Mouse (Mus musculus) right cerebral cortex, postnatal 4 days (tissue): ENCODE data around the gene Cds2.
A peak's percentile ranks its signal among the peaks of the same experiment; 100 is the strongest.
"Not testable (repeated sequence)": the region's sequence is repeated elsewhere in the genome, so short reads cannot be mapped to it uniquely, and the experiment has no call there.

Experiments
- DNase-seq: peaks from one replicate; pipeline ENCODE4 v3.0.0-alpha.2; 2022

Gene Cds2

GRCm38 (mm10) chr2:132293694-132294450 is 30.9 kb downstream of the Cds2 start:
- no peak for DNase-seq

DNA sequence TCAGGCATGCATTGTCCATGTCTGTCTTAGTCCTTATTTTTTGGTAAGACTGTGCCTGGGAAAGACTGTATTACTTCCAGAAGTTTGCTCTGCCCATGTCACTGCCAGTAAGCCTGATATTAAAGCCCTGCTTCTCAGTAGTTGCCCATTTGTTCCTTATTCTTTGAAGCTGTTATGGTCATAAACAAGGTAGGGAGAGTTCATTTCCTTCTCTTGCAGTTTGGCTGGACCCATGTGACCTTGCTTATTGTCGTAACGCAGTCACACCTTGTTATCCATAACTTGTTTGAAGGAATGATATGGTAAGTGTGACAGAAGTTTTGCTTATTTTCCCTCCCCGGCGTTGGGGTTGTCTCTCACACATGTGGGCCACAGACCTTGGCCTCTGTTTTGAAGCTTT is 35.3 kb downstream of the Cds2 start:
- no peak for DNase-seq

- no peak for DNase-seq
These were observed 38.5 kb downstream of the Cds2 start for GRCm38 (mm10) chr2:132301436-132301835.

GRCm38 (mm10) chr2:132305165-132305564 is 42.2 kb downstream of the Cds2 start:
- DNase-seq = no peak

GRCm38 (mm10) chr2:132305988-132306387 is 43.0 kb downstream of the Cds2 start:
- no peak for DNase-seq

DNA sequence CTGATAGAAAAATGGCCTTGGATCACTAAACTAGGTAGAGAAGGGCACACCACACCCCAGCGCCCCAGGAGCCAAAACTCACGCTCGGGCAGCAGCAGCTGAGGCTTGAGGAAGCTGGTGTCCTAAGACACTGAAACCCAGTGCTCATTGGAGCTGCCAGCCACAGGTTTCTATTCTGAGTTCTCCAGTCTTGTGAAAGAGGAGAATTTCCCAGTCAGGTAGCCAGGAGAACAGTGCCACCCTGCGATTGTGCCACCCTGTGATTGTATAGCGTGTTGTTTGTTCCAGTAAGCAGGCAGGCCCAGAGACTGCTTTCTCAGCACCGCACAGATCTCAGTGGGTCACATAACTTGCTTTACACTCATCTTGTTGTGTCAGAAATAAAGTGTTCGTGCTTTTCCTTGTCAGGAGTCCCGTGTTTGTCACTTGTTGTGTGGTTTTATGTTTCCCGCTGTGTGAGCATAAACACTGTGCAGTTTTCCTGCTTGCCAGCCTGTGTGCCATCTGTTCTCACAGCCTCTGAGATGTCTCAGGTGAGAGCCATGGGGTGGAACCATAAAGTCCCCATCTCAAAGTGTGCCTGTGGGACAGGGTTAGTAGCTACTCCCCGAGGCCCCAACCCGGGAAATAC is 44.4 kb downstream of the Cds2 start:
- DNase-seq = no peak

DNA sequence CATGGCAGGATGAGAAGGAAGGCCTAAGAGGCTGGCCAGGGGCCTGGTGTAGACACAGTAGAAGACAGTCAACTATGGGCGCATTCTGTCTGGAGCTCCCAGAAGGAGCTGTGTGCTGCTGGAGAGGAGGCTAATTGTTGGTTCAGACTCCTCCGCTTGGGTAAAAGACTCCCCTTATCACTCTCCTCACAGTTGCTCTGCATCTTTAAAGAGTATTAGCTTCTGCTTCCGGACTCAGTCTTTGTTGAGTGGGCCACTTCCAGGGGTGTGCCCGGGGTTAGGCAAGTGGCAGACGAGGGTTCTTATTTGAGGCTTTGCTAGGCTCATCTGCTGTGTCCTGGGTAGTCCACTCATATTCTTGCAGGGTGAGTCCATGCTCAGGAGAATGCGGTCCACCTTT is 45.9 kb downstream of the Cds2 start:
- DNase-seq = no peak

GRCm38 (mm10) chr2:132309398-132309930 is 46.5 kb downstream of the Cds2 start:
- DNase-seq = no peak

DNA sequence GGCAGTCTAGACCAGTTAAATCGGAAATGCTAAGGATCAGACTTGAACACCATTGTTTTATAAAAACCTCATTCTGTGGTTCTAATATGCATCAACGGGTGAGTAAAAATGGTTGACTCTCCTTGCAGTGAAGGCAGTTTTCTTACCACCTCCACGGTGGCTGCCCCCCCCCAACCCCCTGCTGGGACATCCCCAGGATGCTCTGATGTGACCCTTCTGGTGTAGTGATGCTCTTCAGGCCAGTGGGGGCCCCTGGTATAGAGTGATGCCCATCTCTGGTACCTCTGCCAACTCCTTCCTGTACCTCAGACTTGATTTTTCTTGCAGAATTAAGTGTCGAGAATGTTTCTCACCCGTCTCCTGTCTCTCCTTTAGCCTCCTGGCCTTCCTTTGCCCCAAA is 49.7 kb downstream of the Cds2 start:
- no peak for DNase-seq

GRCm38 (mm10) chr2:132313568-132313967 is 50.6 kb downstream of the Cds2 start:
- DNase-seq = no peak

DNA sequence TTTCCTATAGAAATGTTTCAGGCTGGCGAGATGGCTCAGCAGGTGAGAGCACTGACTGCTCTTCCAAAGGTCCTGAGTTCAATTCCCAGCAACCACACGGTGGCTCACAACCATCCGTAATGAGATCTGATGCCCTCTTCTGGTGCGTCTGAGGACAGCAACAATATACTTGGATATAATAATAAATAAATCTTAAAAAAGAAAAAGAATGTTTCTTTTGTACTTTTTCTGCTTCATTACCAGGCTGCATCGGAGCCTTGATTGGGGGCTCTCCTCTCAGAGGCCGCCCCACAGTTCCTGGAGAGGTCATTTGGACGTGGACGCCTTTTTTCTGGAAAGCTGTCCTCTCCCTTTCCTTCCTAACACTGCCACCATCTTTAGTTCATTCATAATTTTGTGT is 51.1 kb downstream of the Cds2 start:
- not testable (repeated sequence) for DNase-seq

DNA sequence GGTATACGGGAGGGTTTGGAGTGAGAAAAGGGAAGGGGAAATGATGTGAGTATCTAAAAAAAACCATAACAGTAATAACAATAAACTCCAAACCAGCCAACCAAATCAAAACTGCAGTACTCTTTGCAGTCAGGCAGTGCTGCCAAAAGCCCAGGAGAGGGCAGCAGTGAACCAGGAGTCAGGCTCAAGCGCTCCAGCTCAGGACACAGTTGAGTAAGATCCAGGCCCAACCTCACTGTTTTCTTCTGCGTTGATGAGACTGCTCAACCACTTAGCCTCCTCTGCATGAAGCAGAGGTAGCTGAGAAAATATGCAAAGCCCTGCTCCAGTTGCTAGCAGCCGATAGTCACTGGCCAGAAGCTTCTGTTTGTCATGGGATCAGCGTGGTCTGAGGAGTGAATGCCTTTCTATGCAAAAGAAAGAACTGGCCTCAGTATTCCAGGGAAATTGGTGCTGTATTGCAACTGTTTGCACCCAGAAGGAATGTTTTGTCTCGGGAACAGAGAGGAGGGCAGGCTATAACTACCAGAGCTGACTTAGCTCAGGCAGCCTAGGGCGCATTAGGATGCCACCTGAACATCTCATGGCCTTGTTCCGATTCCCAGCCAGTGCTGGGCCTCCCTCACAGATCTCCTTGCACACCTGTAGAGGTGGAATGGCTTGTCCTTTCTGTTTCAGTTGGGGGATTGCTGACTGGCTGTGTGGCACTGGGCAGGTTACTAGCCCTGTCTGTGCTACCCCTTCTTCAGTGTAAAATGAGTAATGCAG is 53.3 kb downstream of the Cds2 start:
- DNase-seq = peak; percentile 73

- DNase-seq = no peak
These were observed 54.2 kb downstream of the Cds2 start for GRCm38 (mm10) chr2:132317178-132317577.

DNA sequence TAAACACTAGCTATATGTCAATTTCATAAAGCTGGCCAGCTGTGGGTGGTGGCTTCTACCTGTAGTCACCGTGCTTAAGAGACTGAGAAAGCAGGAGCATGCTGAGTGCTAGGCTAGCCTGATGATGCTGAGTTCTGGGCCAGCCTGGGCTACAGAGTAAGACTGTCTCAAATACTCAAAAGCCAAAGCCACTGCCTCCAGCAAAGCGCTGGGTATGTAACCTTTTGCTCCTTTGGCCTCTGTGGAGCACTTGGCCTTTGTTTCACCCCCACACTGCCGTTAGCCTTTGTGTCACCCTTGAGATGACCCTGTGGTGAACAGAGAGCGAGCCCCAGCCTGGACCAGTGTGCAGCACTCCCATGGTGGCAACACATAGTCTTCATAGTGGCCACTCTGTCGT is 57.6 kb downstream of the Cds2 start:
- DNase-seq = no peak

DNA sequence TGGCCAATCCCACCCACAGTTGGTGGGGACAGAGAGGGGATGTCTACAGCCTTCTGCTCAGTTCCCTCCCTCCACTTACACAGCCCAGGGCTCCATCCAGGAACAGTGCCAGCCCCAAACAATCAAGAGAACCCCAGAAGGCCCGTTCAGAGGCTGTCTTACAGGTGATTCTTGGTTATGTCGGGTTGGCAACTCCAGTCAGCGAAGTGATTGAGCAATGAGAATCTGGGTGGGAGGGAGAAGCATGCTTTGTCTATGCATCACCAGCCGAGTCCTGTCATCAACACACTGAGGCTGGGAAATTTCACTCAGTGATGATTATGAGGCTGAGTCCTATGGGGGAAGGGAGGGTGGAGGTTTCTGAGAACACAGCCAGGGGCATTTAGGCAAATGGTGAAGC is 60.6 kb downstream of the Cds2 start:
- DNase-seq = no peak

GRCm38 (mm10) chr2:132337202-132337601 is 74.3 kb downstream of the Cds2 start:
- DNase-seq = no peak

GRCm38 (mm10) chr2:132340350-132340749 is 77.4 kb downstream of the Cds2 start:
- DNase-seq = no peak

DNA sequence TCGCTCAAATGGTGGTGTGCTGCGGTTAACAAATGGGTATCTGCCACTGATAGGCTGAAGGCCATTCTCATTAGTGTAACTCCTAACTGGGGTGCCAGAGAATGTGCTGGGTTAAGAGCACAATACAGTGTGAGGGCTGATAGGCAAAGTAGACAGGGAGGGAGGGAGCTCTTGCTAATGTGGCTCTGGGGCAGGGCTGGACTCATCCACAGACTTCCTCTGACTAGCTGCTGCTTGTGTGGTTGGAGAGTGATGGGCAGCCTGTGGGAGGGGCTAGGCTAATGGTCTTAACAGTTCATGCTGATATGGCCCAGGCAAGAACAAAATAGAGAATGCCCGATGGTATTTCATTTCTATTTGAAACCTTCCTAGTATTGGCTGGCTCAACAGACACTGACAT is 78.3 kb downstream of the Cds2 start:
- DNase-seq = no peak

DNA sequence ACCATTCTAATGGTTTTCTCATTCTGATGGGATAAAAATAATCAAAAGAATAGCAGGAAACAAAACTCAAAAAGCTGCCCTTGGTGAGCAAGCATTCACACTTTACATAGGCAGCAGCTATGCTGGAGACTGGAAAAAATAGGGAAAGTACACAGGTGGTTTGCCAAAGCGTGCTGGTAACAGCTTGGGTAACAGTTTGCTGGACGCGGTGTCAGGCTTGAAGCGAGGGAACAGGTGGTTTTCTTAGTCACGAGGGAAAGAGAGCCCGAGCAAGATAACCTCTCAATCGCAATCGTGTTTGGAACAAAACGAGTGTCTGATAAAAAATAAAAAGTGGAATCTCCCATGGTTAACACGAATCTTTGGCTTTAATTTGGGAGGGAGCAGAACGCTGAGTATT is 80.9 kb downstream of the Cds2 start:
- DNase-seq = peak; percentile 13
